Mouse (Mus musculus) adrenal gland, postnatal 4 days (tissue): ENCODE data around the gene Spsb2. TPM values are rescaled to one million over a fixed set of nuclear protein-coding genes. Genes with fewer than 3 reads are reported as not detected.

Experiments
- DNase-seq, 2 experiments: peaks; one replicate each; pipeline ENCODE4 v3.0.0; 2021 to 2022; ENCODE audit warnings: low spot score in 2 of 2, mixed read lengths in 2 of 2
- long read RNA-seq, 2 experiments: library from polyadenylated mRNA; stranded (forward); transcript quantifications; one replicate each; pipeline ENCODE4 v2.0.0; 2021
- total RNA-seq, 2 experiments: library from RNA; stranded (reverse); gene quantifications; 2 replicates each; pipeline ENCODE4 v1.2.3; 2021

The Spsb2 gene
- 10 to 100 TPM; 18.7 to 19.2 TPM for total RNA-seq
- long read RNA-seq, experiment 1, transcript Spsb2-202 (3 exons, 1,219 nt), result major isoform, 5 of 13 reads
- long read RNA-seq, experiment 1, partial matches to known transcripts, result 2 of 13 reads
- long read RNA-seq, experiment 1, other reads (novel, unspliced or antisense), result 1 of 13 reads
- long read RNA-seq, experiment 2, transcript Spsb2-202 (3 exons, 1,219 nt), result major isoform, 8 of 16 reads
- long read RNA-seq, experiment 2, partial matches to known transcripts, result 3 of 16 reads
- long read RNA-seq, experiment 2, other reads (novel, unspliced or antisense), result 2 of 16 reads

DNA sequence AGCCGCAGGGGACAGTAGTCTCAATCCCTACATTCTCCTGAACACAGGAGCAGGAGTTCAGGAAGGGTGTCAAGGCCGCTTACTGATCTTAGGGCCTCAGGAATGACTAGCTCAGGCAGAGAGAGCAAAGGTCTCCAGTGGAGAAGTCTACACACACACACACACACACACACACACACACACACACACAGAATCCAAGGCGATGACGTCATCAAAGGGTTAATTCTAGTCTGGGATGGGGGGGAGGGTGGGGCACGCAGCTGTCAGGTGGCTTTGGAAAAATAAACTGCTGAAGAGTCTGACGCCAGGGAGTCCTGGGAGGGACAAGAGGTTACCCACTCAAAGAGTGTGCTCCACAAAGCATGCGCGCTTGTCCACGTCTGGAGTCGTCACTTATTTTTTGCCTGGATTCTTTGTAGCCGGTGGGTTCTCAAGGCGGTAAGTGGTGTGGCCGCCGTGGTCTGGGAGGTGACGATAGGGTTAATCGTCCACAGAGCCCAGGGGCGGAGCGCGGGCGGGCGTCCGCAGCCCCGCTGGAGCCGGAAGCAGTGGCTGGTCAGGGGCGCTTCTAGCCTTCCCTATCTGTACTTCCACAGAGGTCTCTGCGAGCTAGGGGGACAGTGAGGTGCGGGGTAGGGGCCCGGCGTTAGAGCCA, at the start of gene Spsb2:
TSS of gene Spsb2 (plus strand) at position 304 of the 655 bp plus-strand sequence.
- peak; percentile 55 to 57 for DNase-seq

DNA sequence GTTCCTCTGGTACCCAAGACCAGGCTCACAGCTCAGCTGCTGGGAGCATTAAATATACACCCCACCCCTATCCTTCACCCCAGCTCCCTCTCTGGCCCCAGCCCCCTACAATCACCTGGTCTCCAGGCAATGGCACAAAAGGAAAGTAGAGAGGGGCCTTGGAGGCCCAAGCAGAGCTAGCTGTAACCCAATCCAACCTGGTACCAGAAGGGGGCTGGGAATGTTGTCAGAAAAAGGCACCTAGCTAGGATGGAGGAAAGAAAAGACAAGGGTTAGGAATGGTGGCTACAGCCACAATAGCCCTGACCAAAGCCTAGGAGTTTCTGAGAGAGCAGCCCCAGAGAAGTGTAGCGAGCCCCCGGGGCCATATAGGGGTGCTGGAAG, 49.6 kb upstream of the Spsb2 start:
- DNase-seq, result no peak

DNA sequence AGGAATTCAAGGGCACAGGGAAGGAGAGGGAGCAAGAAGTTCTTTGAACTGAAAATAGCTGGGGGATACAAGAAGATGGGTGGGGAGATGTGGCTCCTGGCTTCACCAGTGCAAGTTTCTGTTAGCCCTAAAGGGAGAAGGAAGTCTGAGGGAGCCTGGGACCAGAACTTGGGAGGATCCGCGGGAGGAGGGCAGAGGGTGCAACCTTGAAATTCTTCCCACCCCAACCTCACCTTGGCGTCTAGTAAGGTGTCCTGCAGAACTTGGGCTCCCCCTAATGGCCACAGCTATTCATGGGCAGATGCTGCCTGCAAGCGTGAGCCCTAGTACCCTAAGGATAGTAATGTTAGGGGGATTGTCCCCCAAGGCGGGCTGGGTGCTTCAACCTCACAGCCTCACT, 49.2 kb upstream of the Spsb2 start:
- peak in 1 of 2 experiments; percentile 73 for DNase-seq

DNA sequence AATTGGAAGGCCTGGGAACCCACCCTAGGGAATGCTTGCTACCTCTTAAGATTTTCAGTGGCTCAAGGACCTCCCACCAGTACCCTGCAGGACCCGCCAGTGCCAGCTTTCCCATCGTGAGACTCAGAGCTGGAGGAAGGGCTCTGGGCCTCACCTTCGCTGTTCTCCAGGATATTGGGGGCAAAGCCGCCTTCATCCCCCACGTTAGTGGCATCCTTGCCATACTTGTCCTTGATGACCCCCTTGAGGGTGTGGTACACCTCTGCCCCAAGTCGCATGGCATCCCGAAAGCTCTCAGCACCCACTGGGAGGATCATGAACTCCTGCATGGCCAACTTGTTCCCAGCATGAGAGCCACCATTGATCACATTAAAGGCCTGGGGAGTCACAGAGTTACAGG, 42.5 kb upstream of the Spsb2 start:
- no peak for DNase-seq

DNA sequence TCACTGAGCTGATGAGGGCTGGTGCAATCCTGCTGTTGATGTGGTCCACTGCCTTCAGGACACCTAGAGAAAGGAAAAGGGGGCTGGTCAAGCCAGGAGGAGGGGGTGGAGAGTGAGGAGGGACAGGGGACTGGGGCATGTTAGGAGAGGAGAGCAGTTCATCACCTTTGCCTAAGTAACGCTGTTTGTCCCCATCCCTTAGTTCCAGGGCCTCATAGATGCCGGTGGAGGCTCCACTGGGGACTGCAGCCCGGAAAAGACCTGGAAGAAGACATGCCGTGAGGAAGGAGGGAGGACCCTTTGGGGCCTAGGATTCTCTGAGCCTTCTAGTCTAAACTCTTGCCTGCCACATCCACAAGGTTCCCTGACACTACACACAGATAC, 40.9 kb upstream of the Spsb2 start:
- DNase-seq, result no peak

DNA sequence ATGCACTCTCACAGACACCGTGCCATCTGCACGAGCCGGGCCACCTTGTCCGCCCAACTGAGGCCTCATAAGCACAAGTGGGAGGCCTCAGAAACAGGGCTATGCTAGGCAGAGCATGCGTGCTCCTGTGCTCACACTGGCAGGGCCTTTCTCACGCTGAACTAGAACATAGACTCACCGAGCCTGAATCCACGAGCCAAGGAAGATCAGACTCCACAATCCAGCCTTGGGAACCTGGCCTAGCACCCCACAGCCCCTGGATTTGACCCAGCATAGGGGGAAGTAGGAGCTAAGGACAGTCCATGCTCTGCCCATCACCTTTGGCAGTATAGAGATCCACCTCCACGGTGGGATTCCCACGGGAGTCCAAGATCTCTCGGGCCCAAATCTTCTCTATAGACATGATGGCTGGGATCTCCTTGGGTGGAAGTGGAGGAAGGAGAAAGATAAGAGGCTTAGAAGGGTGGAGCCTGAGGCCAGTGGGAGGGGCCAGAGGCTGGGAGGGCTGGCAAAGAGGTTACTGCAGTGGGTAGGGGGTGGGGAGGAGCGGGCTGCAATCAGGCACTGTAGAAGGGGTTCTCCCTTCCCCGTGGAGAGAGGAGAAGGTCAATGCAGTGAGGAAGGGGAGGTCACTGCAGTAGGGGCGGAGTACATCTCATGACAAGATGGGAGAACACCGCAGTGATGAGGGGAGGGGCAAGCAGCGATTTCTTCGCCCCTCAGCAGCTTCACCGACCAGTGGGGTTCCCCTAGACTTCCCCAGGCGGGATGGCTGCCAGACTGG, 40.3 kb upstream of the Spsb2 start:
- DNase-seq, result no peak

DNA sequence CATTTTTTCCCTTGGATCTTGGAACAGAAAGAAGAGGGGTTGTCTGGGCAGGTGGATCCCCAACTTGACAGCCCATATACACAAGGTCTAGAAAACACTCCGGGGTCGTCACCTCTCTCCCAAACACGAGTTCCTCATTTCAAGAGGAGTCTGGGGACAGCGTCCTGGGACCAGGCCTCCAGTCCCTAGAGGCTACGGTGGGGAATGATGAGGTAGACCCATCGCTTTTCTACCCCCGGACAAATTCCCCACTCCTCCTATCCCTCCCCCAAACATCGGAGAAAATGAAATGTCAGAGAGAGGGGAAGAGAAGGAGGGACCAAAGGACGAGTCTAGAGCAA, 39.8 kb upstream of the Spsb2 start:
- DNase-seq, result no peak

DNA sequence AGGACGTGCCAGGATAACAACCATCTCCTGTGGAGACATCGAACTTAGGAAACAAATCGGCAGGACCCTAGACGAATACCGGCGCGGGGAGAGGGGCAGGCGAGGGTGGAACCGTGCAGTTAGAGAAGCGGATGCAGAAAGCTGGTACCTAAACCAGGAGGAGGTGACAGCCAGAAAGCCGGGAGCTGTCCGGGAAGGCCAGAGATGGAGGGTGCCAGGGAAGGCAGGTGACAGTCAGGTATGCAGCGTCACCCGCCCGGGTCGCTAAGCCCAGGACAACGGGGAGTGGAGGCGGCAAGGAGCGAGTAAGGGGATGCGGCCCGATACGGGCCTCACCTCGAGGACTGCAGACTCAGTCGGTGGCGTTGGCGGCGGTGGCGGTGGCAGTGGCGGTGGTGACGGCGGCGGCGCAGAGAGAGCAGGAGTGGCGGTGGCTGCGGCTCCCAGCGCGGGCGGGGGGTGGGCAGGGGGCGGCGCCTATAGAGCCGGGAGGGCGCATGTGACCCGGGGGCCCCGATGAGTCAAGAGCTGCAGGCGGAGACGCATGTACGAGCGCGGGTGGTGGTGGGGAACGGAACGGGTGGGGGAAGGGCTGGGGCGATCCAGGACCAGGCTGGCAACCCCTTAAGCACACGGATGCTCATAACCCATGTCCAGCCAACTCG, 39.2 kb upstream of the Spsb2 start, which contains the start of gene Eno2:
TSS of gene Eno2 (minus strand) at position 573 of the 665 bp plus-strand sequence.
- DNase-seq, result no peak

DNA sequence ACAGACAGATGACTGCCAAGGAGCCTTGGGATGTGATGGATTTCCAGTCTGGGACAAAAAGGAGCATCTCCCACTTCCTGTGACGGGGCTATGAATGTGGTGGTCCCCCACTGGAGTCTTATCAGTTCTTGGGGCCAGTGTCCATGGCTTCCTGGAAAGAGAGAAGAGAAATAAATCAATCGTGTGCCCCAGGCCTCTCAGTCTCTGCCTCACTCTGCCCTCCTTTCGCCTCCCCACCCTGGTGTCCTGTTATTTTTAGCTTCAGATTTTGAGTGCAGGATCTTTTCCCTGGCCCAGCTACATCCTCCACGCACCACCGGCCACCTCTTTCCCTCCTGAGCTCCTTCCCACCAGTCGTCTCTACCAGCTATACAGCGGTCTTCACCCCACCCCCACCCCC, 38.4 kb upstream of the Spsb2 start:
- DNase-seq, result no peak

DNA sequence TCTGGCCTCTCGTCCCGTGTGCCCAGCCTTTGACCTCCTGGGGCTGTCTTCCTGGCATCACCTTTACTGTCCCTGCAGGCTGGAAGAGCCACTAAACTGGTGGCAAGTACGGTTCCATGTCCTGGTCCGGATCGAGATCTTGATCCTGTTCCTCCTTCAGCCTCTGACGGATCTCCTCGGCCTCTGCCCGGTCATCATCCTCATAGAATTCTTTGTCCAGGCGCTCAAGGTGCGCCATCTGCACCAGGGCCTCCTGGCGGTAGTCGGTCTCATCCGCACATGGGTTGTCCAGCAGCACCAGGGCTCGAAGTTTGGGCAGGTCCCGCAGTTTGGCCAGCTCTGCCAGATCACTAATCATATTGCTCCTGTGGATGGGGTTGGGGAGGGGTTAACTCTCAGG, 38.0 kb upstream of the Spsb2 start:
- no peak for DNase-seq

DNA sequence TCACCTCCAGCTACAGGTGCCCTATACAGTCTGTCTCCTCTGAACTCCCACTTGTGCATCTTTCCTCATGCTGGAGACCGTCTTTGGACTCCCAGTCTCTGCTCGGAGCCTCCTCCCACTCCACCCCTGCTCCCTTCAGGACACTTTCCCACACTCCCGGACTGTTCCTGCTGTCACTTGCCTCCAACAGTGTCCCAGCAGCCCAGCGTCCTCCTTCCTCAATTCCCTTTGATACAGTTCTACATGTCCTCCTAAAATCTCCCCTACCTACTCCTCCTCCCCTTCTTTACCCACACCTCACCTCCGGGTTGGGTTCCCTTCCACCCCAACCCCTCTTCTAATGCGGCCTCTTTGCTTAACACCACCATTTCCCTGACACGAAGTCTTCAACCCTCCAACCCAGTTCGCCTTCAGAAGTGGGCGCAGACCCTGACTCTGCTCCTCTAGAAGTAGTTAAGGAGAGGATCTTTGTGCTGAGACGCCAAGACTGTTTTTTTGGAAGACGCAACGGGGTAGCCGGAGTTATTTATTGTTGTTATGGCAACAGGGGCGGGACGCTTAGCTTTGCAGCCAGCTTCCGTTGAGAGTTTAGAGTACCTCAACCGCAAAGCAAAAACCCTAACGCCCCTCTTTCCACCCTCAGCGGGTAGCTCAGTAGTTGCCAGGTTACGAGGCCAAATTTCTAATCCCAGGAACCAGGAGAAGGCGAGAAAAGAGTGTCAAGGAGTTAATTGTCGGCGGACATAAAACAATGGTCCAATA, 29.1 kb upstream of the Spsb2 start, which contains the start of gene Lrrc23:
TSS of gene Lrrc23 (minus strand) at position 506 of the 762 bp plus-strand sequence.
- DNase-seq, result no peak

DNA sequence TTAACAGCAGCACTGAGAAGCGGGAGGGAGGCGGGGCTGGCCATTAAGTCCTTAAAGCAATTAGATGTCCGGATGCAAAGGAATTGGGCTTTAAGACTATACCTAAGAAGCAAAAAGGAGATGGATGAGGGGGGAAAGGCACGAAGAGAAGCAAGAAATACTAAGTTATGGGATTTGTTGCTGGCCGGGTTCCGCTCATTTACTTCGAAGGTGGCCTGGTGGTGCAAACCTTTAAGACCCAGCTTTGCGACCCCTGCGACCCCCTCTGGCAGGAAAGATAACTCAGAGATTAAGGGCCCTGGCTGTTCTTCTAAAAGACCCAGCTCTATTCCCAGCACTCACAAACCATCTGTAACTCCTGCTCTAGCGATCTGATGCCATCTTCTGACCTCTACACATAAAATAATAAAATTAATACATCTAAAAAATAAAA, 28.5 kb upstream of the Spsb2 start:
- no peak for DNase-seq

DNA sequence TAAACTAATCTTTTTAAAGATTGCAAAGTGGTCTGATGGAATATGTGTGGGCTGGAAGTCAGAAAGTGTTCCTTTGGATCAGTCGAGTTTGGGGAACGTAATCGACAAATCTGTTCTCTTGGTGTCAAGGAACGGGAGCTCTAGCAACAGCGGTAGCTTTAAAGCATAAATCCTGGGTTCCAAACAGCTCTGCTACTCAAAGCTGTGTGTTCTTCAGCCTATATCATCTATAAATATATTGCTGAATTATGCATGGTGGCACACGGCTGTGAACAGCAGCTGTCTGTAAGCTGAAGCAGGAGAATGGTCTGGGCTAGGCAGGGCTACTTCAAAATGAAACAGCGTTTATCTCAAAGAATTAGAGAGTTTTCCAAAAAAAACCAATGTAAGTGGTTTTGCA, 27.5 kb upstream of the Spsb2 start:
- no peak for DNase-seq

DNA sequence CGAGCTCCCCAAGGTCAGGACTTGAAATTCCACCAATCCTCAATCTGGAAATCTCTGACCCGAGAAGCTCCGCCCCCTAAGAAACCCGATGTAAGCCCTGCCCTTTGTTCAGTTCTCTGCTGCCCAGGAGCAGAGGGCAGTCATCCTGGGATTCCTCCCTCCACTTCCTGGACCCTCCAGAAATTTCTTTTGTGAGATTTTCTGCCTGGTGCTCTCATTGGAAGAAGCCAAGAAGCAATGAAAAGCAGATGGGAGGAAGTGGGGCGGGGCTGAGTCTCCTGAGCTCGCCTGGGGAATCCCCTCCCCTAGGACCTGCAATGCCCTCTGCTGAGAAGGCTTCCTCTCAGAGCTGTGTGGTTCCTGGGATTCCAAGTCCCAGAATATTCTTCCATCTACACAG, 26.0 kb upstream of the Spsb2 start:
- no peak for DNase-seq

DNA sequence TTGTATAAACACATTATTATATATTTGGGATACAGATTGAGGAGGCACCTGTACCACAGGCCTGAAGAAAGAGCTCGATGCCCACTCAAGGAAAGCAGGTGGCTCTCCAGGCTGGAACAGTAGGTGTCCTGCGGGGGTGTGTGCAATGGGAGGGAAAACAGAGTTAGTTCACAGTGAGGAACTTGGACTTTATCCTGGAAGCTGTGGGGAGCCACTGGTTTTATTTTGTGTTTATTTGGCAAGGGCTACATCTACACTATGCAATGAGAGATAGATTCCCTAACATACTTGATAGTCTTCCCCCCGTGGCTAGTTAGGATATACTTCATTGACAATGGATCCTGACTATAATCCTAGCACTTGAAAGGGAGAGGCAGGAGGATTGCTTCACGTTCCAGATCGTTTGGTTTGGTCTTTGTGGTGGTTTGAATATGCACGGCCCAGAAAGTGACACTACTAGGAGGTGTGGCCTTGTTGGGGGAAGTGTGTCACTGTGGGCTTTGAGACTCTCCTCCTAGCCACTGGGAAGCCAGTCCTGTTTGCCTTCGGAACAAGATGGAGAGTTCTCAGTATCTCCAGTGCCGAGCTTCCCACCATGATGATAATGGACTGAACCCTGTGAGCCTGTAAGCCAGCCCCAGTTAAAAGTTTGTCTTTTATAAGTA, 21.6 kb upstream of the Spsb2 start:
- no peak for DNase-seq

DNA sequence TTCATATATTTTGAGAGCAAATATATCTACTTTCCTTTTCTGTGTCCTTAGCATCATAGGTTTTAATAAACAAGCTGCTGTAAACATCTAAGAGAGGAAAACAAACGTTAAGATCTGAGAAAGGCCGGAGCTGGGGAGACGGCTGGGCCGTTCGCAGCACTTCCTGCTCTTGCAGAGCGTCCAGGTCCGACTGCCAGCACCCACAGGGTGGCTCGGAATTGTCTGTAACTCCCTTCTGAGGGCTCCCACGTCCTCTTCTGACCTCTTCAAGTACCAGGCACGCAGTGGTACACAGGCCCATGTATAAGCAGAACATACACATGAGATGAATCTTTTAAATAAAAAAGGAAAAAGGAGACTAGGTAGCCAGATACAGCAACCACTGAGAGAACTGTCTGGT, 20.7 kb upstream of the Spsb2 start:
- DNase-seq, result no peak

DNA sequence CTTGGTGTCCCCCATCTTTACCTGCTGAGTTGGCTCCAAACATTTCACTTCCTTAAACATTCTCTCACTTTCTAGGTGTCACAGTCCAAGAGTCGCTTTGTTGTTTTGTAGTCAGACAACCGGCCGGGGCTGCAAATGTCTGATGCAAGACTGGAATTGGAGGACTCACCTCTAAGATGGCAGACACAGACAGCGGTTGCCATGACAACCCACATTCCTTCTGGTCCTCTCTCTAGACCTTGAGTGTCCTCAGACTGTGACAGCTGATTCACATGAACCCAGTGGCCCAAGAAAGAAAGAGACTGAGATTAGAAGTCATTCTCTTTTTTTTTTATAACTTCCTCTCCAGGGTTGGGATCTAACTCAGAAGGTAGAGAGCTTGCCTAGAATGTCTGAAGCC, 18.9 kb upstream of the Spsb2 start:
- no peak for DNase-seq

DNA sequence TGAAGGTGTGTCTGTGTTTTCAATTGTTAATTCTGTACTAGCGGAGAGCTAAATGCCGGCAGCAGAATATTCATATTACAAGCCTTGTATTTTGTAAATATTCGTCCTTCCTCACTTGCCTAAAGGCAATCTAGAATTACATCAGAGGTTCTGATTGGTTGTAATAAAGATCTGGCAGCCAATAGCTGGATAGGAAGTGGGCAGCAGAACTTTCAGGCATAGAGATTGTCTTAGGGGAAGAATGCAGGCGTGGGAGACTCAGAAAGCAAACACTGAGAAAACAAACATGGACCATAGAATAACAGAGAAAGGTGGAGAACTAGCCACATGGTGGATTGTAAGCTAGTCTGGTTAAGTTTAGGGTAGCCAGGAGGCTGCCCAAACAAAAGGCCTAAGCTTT, 18.3 kb upstream of the Spsb2 start:
- no peak for DNase-seq

DNA sequence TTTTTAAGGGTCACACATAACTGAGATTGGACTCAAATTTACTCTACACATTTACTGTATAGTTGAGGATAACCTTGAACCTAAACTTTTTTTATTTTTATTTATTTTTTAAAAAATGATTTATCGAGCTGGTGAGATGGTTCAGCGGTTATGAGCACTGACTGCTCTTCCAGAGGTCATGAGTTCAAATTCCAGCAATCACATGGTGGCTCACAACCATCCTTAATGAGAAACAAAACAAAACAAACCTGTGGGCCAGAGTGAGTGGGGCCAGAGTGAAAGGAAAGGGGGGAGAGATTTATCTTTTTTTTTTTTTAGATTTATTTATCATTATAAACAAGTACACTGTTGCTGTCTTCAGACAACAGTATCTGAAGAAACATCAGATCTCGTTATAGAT, 16.6 kb upstream of the Spsb2 start:
- no peak for DNase-seq

DNA sequence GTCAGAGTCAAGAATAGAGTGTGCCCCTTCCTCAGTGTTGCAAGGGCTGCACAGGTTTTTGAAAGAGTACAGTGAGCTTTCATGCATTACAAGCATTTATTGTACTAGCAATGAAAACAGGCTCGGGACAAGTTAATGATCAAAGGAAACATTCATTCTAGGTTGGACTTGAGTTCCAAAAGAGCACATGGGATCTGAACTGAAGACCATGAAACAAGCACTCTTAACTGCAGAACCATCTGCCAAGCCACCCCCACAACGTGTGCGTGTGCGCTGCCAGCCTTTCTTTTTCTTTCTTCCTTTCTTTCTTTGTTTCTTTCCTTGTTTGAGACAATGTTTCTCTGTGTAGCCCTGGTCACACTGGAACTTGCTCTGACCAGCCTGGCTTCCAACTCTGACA, 12.7 kb upstream of the Spsb2 start:
- DNase-seq, result no peak
